Mouse (Mus musculus) midbrain, embryonic 16.5 days (tissue): ENCODE data around the gene Ptgfrn. TPM values are rescaled to one million over a fixed set of nuclear protein-coding genes. Genes with fewer than 3 reads are reported as not detected.

Experiments
- ATAC-seq: fragments of 200-750 bp; cut with Nextera tagmentation; 2 replicates; pipeline ENCODE4 v1.8.0; 2017; ENCODE audit warnings: moderate TSS enrichment
- H3K27ac ChIP-seq: fragments of 300-500 bp; sonication (generic); 2 replicates; pipeline ENCODE4 v1.5.1; 2014; ENCODE audit warnings: mild to moderate bottlenecking, low read length, mixed read lengths
- H3K27me3 ChIP-seq: fragments of 300-500 bp; sonication (generic); 2 replicates; pipeline ENCODE4 v1.6.1; 2014; ENCODE audit warnings: low read depth, low read length, mixed read lengths; ENCODE audit not compliant: control insufficient read depth, insufficient read depth
- H3K36me3 ChIP-seq: fragments of 300-500 bp; sonication (generic); 2 replicates; pipeline ENCODE4 v1.6.1; 2014; ENCODE audit warnings: mild to moderate bottlenecking, low read length, moderate library complexity, mixed read lengths; ENCODE audit not compliant: control insufficient read depth, insufficient read depth
- H3K4me1 ChIP-seq: fragments of 300-500 bp; sonication (generic); 2 replicates; pipeline ENCODE4 v1.6.1; 2014; ENCODE audit warnings: mild to moderate bottlenecking, low read length, mixed read lengths; ENCODE audit not compliant: control insufficient read depth, insufficient read depth
- H3K4me2 ChIP-seq: fragments of 300-500 bp; sonication (generic); 2 replicates; pipeline ENCODE4 v1.6.1; 2014; ENCODE audit warnings: mild to moderate bottlenecking, low read length, mixed read lengths
- H3K4me3 ChIP-seq: fragments of 300-500 bp; sonication (generic); 2 replicates; pipeline ENCODE4 v1.5.1; 2014; ENCODE audit warnings: low read depth, mild to moderate bottlenecking, low read length, moderate library complexity, mixed read lengths
- H3K9ac ChIP-seq: fragments of 300-500 bp; sonication (generic); 2 replicates; pipeline ENCODE4 v1.6.1; 2014; ENCODE audit warnings: low read depth, low read length, mixed read lengths
- H3K9me3 ChIP-seq: fragments of 300-500 bp; sonication (generic); replicated peaks from 2 replicates; pipeline ENCODE4 v1.6.1; 2014; ENCODE audit warnings: mild to moderate bottlenecking, low read length, mixed read lengths; ENCODE audit not compliant: control insufficient read depth, poor library complexity, severe bottlenecking
- WGBS: fragments of 180-500 bp; shearing (Covaris S2); extraction: QIAGEN DNeasy Blood & Tissue Kit; methylation state at CpG from one replicate; pipeline ENCODE4 v1.1.7; 2014; 5-methylcytosine and 5-hydroxymethylcytosine counted together
- polyA plus RNA-seq: library from polyadenylated mRNA; unstranded; fragments of >200 nt; fragmentation: Nextera tagmentation; extraction: Ambion mirVana; gene quantifications from 2 replicates; pipeline ENCODE4 v1.2.1, GENCODE M21; 2015

The Ptgfrn gene
- polyA plus RNA-seq, 1 experiment from 2014 or later, result 2.9 TPM

DNA sequence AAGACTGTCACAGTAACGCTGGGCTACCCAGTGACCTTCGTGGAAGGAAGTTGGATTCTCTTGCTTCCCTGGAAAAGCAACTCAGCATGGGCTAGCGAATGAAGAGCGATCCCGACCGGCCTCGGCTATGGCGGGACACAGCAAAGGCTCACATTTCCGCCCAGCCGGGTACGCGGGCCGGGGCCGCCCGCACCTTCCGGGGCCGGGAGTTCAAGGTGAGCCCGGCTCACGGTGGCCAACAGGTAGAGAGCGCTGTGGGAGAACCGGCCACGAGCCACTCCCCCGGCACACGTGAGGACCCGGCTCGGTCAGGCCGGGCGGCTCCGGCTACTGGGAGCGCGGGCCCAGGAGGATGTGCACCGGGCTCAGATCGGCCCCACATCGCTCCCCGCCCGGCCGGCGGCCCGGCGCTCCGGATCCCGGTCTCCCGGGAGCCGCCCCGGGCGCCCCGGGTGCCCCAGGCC, 488 bp downstream of the Ptgfrn start:
- no peaks in the 10 kb centered on the region for H3K9me3 ChIP-seq
- H3K27me3 ChIP-seq, result no peaks in the 10 kb centered on the region; the same call in 1 of the 2 replicates
- H3K4me2 ChIP-seq, result peak overlapping the region; percentile 89
- WGBS, result under 1% methylated on average over 33 of the region's 47 CpGs
- H3K9ac ChIP-seq, result peak overlapping the region; percentile 98
- H3K4me3 ChIP-seq, result peak overlapping the region; percentile 88
- peak; percentile 64 for ATAC-seq
- no peaks in the 10 kb centered on the region for H3K36me3 ChIP-seq
- peak overlapping the region; percentile 80 for H3K27ac ChIP-seq
- peaks cover 45% of the 10 kb centered on the region for H3K4me1 ChIP-seq

DNA sequence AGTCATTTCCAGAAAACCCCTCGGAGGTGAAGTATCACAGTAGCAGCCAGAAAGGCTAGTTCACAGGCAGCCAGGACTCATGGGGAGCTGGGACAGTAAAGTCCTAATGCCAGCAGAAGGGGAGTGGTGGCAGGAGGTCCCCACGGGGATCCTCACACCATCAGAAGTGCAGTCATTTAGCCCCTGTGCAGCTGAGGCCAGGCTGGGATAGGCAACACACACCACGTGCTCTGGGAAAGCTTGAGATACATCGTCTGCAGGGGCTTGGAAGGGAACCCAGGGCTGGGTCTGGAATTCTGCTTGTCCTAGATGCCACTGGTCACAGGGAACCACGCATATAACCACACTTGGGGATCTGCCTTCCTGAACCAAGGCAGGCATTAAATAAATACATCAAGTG, 1.2 kb downstream of the Ptgfrn start:
- Histone ChIP-seq H3K4me2 (peak overlapping the region; percentile 89), H3K36me3 (no peaks in the 10 kb centered on the region), H3K27me3 (no peaks in the 10 kb centered on the region; the same call in 1 of the 2 replicates), H3K4me1 (peaks cover 48% of the 10 kb centered on the region), H3K9ac (peak overlapping the region; percentile 98), H3K4me3 (peak overlapping the region; percentile 88), H3K9me3 (no peaks in the 10 kb centered on the region), H3K27ac (no peak overlapping the region)
- WGBS, result 19% methylated on average over 5 of the region's 5 CpGs
- ATAC-seq, result no peak

DNA sequence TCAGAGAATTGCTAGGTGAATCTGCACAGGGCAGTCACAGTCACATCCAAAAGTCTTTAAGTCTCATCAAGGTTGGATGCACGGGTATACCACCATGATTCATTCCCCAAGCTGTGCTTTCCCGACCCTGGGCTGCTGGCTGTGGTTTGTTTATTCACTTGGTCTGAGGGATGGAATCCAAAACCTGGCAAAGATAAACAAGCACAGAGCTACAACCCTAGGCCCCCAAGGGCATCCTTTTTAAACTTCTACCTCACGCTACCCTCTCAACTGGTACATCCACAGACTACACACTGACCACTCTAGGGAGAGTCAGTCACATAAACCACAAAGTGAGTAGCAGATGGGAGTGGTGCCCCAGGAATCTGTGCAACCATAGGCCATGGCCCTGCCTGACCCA, 1.8 kb downstream of the Ptgfrn start:
- H3K27me3 ChIP-seq, result no peaks in the 10 kb centered on the region; the same call in 1 of the 2 replicates
- no peak overlapping the region for H3K27ac ChIP-seq
- H3K9me3 ChIP-seq, result no peaks in the 10 kb centered on the region
- H3K36me3 ChIP-seq, result no peaks in the 10 kb centered on the region
- H3K9ac ChIP-seq, result peak overlapping the region; percentile 98; the same call in 1 of the 2 replicates
- ATAC-seq, result no peak
- peak overlapping the region; percentile 88; the same call in 1 of the 2 replicates for H3K4me3 ChIP-seq
- H3K4me2 ChIP-seq, result peak overlapping the region; percentile 89
- H3K4me1 ChIP-seq, result peaks cover 48% of the 10 kb centered on the region
- WGBS, result 77% methylated on average over 3 of the region's 3 CpGs

DNA sequence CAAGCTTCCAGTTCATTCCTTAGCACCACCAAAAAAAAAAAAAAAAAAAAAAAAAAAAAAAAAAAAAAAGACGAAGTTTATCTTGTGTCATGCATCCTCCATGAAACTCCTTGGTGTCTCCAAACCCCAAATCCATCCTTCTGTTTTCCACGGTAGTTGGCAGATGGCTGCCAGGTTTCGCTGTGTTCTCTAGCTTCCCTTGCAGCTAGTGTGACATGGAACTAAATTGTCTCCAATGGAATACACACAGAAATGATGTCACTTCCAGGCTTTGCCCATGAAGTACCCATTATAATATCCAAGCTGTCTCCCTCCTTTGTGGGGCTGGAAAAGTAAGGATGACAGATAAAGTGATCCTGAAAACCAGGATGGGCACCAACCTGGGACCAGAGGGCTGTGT, 3.8 kb downstream of the Ptgfrn start:
- Histone ChIP-seq H3K4me1 (peaks cover 48% of the 10 kb centered on the region), H3K27ac (no peak overlapping the region), H3K9me3 (no peaks in the 10 kb centered on the region)

DNA sequence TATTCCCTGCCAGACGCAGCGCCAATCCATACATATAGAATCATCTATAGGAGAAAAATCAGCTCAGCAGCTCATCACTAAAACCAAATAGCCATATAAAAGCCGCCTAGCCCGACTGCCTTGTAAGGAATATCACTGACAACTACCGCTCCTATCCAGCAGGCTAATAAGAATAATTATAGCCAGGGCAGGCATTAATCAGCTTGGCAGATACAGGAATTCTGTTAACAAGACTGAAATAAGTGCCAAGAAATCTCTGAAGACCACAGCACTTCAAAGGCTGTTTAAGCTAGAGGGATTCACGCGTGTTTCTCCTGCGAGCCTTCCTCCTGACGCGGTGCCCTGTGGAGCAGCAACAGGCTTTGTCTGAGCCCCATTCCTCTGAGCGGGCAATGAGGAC, 4.6 kb downstream of the Ptgfrn start:
- Histone ChIP-seq H3K9ac (no peak overlapping the region), H3K4me3 (no peak overlapping the region), H3K27ac (peak overlapping the region; percentile 19), H3K9me3 (no peaks in the 10 kb centered on the region), H3K4me2 (peak overlapping the region; percentile 32; the same call in 1 of the 2 replicates), H3K4me1 (peaks cover 41% of the 10 kb centered on the region), H3K36me3 (no peaks in the 10 kb centered on the region), H3K27me3 (no peaks in the 10 kb centered on the region; the same call in 1 of the 2 replicates)
- 39% methylated on average over 11 of the region's 11 CpGs for WGBS
- ATAC-seq, result no peak

More for the DNA sequence above, 3.8 kb downstream of the Ptgfrn start:
- H3K4me3 ChIP-seq, result no peak overlapping the region
- no peaks in the 10 kb centered on the region; the same call in 1 of the 2 replicates for H3K27me3 ChIP-seq
- no peak overlapping the region for H3K4me2 ChIP-seq
- no peak overlapping the region for H3K9ac ChIP-seq
- WGBS, result 88% methylated on average over 3 of the region's 3 CpGs
- ATAC-seq, result no peak
- H3K36me3 ChIP-seq, result no peaks in the 10 kb centered on the region

DNA sequence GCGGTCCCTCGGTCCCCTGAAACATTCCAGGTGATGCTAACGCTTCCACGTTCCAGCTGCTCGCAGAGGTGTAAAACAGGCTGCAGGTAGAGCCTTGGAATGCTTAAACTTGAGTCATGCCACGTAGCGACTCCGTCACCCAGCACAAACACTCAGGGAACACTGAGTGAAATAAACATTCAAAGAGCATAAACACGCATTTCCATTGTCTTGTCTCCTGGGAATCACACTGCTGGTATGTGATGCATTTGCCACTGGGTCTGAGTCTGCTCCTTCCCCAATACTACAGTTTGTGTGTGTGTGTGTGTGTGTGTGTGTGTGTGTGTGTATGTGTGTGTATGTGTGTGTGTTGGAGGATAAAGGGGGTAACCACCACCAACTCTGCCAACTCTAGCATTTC, 5.2 kb downstream of the Ptgfrn start:
- Histone ChIP-seq H3K9ac (no peak overlapping the region), H3K27ac (no peak overlapping the region), H3K36me3 (no peaks in the 10 kb centered on the region), H3K4me1 (peaks cover 39% of the 10 kb centered on the region), H3K4me2 (no peak overlapping the region), H3K27me3 (no peaks in the 10 kb centered on the region; the same call in 1 of the 2 replicates), H3K9me3 (no peaks in the 10 kb centered on the region), H3K4me3 (no peak overlapping the region)
- WGBS, result 87% methylated on average over 9 of the region's 9 CpGs
- no peak for ATAC-seq

DNA sequence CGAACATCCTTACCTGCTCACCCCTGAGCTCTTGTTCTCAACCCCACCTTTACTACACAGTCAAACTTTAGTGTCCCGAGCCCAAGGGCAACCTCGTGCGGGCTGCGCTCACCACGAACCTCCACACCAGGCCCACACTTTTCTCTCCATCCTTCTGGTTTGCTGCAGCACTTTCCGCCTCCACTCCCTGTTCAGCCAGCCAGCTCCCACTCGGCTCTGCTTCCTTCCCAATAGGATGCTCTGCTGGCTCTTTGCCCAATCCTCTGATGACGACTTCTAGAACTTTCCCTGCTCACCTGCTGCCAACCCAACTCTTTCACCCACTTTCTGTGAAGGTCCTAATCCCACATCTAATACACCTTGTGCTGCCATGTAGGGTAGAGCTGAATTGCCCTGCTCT, 6.3 kb downstream of the Ptgfrn start:
- Histone ChIP-seq H3K9me3 (no peaks in the 10 kb centered on the region), H3K9ac (no peak overlapping the region), H3K27ac (no peak overlapping the region), H3K4me1 (peaks cover 33% of the 10 kb centered on the region), H3K4me3 (no peak overlapping the region), H3K4me2 (no peak overlapping the region), H3K36me3 (no peaks in the 10 kb centered on the region), H3K27me3 (no peaks in the 10 kb centered on the region; the same call in 1 of the 2 replicates)
- ATAC-seq, result no peak
- WGBS, result 91% methylated on average over 9 of the region's 9 CpGs

DNA sequence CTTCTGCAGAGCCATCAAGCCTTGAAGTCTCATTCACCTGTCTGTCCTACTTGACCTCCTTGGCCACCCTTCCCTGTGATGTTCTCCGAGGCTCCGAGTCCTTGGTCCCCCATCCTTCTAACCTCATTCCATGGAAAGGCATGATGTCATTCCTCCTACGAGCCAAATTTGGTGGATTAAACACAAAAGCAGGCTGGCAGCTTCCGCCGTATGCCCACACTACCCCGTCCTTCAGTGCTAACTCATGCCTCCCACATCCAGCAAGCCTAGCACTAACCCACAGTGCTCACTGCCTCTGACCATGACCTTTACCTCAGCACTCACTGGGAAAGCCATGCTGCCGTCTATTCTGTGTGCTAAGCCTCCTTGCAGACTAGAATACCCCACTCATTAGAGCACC, 8.0 kb downstream of the Ptgfrn start:
- Histone ChIP-seq H3K27me3 (no peaks in the 10 kb centered on the region), H3K4me3 (no peak overlapping the region), H3K4me1 (peaks cover 18% of the 10 kb centered on the region; the same call in 1 of the 2 replicates), H3K4me2 (no peak overlapping the region), H3K36me3 (no peaks in the 10 kb centered on the region), H3K9me3 (no peaks in the 10 kb centered on the region), H3K9ac (no peak overlapping the region), H3K27ac (no peak overlapping the region)
- WGBS, result 83% methylated on average over 7 of the region's 7 CpGs
- no peak for ATAC-seq

DNA sequence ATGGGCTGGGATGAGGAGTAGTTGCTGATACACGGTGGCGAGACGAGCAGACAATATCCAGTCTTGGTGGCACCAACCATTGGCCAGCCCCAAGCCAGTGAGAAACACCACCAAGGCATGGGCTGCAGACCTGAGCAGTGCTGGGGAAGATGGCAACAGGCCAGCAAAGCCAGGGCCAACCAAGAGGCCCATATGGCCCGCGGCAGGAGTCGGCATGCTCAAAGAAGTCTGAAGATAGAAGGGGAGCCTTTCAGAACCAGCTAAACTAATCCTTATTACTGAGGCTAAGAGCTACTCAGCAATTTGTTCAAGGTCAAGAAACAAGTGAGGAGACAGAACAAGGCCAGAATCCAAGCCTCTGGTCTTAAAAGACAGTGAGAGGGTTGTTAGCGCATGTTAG, 8.9 kb downstream of the Ptgfrn start:
- WGBS, result 81% methylated on average over 7 of the region's 7 CpGs
- Histone ChIP-seq H3K36me3 (no peaks in the 10 kb centered on the region), H3K27ac (no peak overlapping the region), H3K4me1 (peaks cover 18% of the 10 kb centered on the region; the same call in 1 of the 2 replicates), H3K4me2 (no peak overlapping the region), H3K9ac (no peak overlapping the region), H3K27me3 (no peaks in the 10 kb centered on the region), H3K9me3 (no peaks in the 10 kb centered on the region), H3K4me3 (no peak overlapping the region)
- ATAC-seq, result no peak
